12 mouse cellular contexts compared by ENCODE assay signal in genomic region chr14:77343662-77344340, GRCm38 (mm10).
DNase-seq lines count a peak whose midpoint lies in the region; ATAC-seq and TF ChIP-seq lines count a peak whose summit lies in the region.
"Had no signal": no experiment of that assay in that cellular context is flagged by ENCODE, and none has a peak within 500 bp of the region (broad histone marks: within the 10 kb centered on the region; RNA-seq: fewer than 3 reads in every experiment).

No protein-coding gene starts in this region.

- H3K4me1 ChIP-seq in hindbrain, embryonic 13.5 days (replicated peaks): no peaks in the 10 kb centered on the region
- no peaks in the 10 kb centered on the region for H3K4me1 ChIP-seq in hindbrain, embryonic 11.5 days (replicated peaks; ENCODE audit: control insufficient read depth, insufficient read depth, low read length)
- peaks cover 5% of the 10 kb centered on the region for H3K4me1 ChIP-seq in bone marrow macrophage, adult 2 months (ENCODE audit: control insufficient read depth, insufficient read depth, low read length)
- H3K4me1 ChIP-seq in midbrain, embryonic 16.5 days (ENCODE audit: control insufficient read depth, insufficient read depth, low read length): no peaks in the 10 kb centered on the region
- H3K4me1 ChIP-seq in forebrain, embryonic 16.5 days (replicated peaks; ENCODE audit: control insufficient read depth, insufficient read depth, low read length): no peaks in the 10 kb centered on the region; the same call in 1 of the 2 replicates
- H3K4me1 ChIP-seq: forebrain, embryonic 13.5 days had no signal

- H3K27me3 ChIP-seq in hindbrain, embryonic 13.5 days: no peaks in the 10 kb centered on the region
- no peaks in the 10 kb centered on the region for H3K27me3 ChIP-seq in hindbrain, embryonic 11.5 days (ENCODE audit: control insufficient read depth, insufficient read depth, low read length)
- no peaks in the 10 kb centered on the region for H3K27me3 ChIP-seq in midbrain, embryonic 16.5 days (ENCODE audit: control insufficient read depth, insufficient read depth, low read depth, low read length)
- no peaks in the 10 kb centered on the region for H3K27me3 ChIP-seq in forebrain, embryonic 16.5 days (replicated peaks; ENCODE audit: control insufficient read depth, insufficient read depth, low read length)
- H3K27me3 ChIP-seq: forebrain, embryonic 13.5 days; midbrain, embryonic 13.5 days had no signal

- no peak overlapping the region for H3K9ac ChIP-seq in hindbrain, embryonic 13.5 days
- H3K9ac ChIP-seq in hindbrain, embryonic 11.5 days (ENCODE audit: low read depth, low read length): no peak overlapping the region
- H3K9ac ChIP-seq in midbrain, embryonic 16.5 days (ENCODE audit: low read depth, low read length): no peak overlapping the region
- no peak overlapping the region for H3K9ac ChIP-seq in forebrain, embryonic 16.5 days (replicated peaks; ENCODE audit: low read depth, low read length)
- H3K9ac ChIP-seq: forebrain, embryonic 13.5 days; midbrain, embryonic 13.5 days had no signal

- WGBS in hindbrain, embryonic 13.5 days: 66% methylated on average over 11 of the region's 11 CpGs
- WGBS in hindbrain, embryonic 11.5 days: 76% methylated on average over 11 of the region's 11 CpGs
- WGBS in midbrain, embryonic 16.5 days: 70% methylated on average over 11 of the region's 11 CpGs
- 66% methylated on average over 11 of the region's 11 CpGs for WGBS in forebrain, embryonic 16.5 days

- no peak for DNase-seq in hindbrain, embryonic 11.5 days (ENCODE audit: low spot score)
- peak; percentile 42 to 53 for DNase-seq in heart, postnatal 10 days
- DNase-seq in lung, postnatal 25 days (ENCODE audit: low spot score): peak; percentile 27
- no peak for DNase-seq in adrenal gland, adult 2 months
- DNase-seq: cerebellum, adult 9-11 months; right cerebral cortex, postnatal 14 days had no signal

- no peak for TF ChIP-seq POLR2A in bone marrow macrophage, adult 2 months (IDR thresholded peaks at IDR 0.05; ENCODE audit: borderline replicate concordance, low read depth, low read length)

- H3K9me3 ChIP-seq in hindbrain, embryonic 13.5 days: no peaks in the 10 kb centered on the region
- no peaks in the 10 kb centered on the region for H3K9me3 ChIP-seq in hindbrain, embryonic 11.5 days (ENCODE audit: control insufficient read depth, low read length)
- no peaks in the 10 kb centered on the region for H3K9me3 ChIP-seq in midbrain, embryonic 16.5 days (replicated peaks; ENCODE audit: control insufficient read depth, low read length, poor library complexity, severe bottlenecking)
- no peaks in the 10 kb centered on the region for H3K9me3 ChIP-seq in forebrain, embryonic 16.5 days (ENCODE audit: control insufficient read depth, low read length)
- H3K9me3 ChIP-seq: forebrain, embryonic 13.5 days; midbrain, embryonic 13.5 days had no signal

- H3K36me3 ChIP-seq in hindbrain, embryonic 13.5 days: no peaks in the 10 kb centered on the region
- no peaks in the 10 kb centered on the region for H3K36me3 ChIP-seq in hindbrain, embryonic 11.5 days (ENCODE audit: control insufficient read depth, insufficient read depth, low read length)
- no peaks in the 10 kb centered on the region for H3K36me3 ChIP-seq in midbrain, embryonic 16.5 days (ENCODE audit: control insufficient read depth, insufficient read depth, low read length)
- H3K36me3 ChIP-seq in forebrain, embryonic 16.5 days (ENCODE audit: control insufficient read depth, insufficient read depth): no peaks in the 10 kb centered on the region
- H3K36me3 ChIP-seq: midbrain, embryonic 13.5 days had no signal

- no peak overlapping the region for H3K4me3 ChIP-seq in hindbrain, embryonic 13.5 days
- H3K4me3 ChIP-seq in hindbrain, embryonic 11.5 days (ENCODE audit: low read depth, low read length): no peak overlapping the region
- 0 out of 2 replicates have a peak overlapping the region, but pooled peaks have one; percentile 2 for H3K4me3 ChIP-seq in bone marrow macrophage, adult 2 months (ENCODE audit: insufficient read depth, low read length)
- no peak overlapping the region for H3K4me3 ChIP-seq in midbrain, embryonic 16.5 days (ENCODE audit: low read depth, low read length)
- no peak overlapping the region for H3K4me3 ChIP-seq in forebrain, embryonic 16.5 days (replicated peaks; ENCODE audit: low read length)
- H3K4me3 ChIP-seq: forebrain, embryonic 13.5 days; midbrain, embryonic 13.5 days had no signal

- no peak overlapping the region for H3K4me2 ChIP-seq in hindbrain, embryonic 13.5 days
- no peak overlapping the region for H3K4me2 ChIP-seq in hindbrain, embryonic 11.5 days (replicated peaks; ENCODE audit: low read depth, low read length)
- no peak overlapping the region for H3K4me2 ChIP-seq in midbrain, embryonic 16.5 days (ENCODE audit: low read length)
- no peak overlapping the region for H3K4me2 ChIP-seq in forebrain, embryonic 16.5 days (ENCODE audit: low read length)
- H3K4me2 ChIP-seq: forebrain, embryonic 13.5 days; midbrain, embryonic 13.5 days had no signal

- H3K27ac ChIP-seq in hindbrain, embryonic 13.5 days: 0 out of 2 replicates have a peak overlapping the region, but pooled peaks have one; percentile 18
- H3K27ac ChIP-seq in hindbrain, embryonic 11.5 days (ENCODE audit: low read depth, low read length): no peak overlapping the region
- H3K27ac ChIP-seq in bone marrow macrophage, adult 2 months (ENCODE audit: insufficient read depth, low read depth, low read length): peak overlapping the region; percentile 71
- no peak overlapping the region for H3K27ac ChIP-seq in midbrain, embryonic 16.5 days (ENCODE audit: low read length)
- H3K27ac ChIP-seq in forebrain, embryonic 16.5 days (ENCODE audit: low read length): no peak overlapping the region
- H3K27ac ChIP-seq: forebrain, embryonic 13.5 days; midbrain, embryonic 13.5 days had no signal

- TF ChIP-seq CTCF in bone marrow macrophage, adult 2 months (IDR thresholded peaks at IDR 0.05; ENCODE audit: low read depth, low read length): no peak

- ATAC-seq in hindbrain, embryonic 13.5 days (ENCODE audit: low FRiP score): no peak
- ATAC-seq in hindbrain, embryonic 11.5 days (ENCODE audit: low FRiP score): no peak
- ATAC-seq in midbrain, embryonic 16.5 days: no peak
- no peak for ATAC-seq in forebrain, embryonic 16.5 days
- ATAC-seq: forebrain, embryonic 13.5 days; midbrain, embryonic 13.5 days had no signal

- intact Hi-C loops in heart, postnatal 10 days (cut with DNase I): no loop called here

Comparison
In these comparisons a context has a peak if more than half of its experiments do, and no peak if none do; other contexts are left out.
1. H3K27ac ChIP-seq: peak in hindbrain, embryonic 13.5 days (single experiment) and bone marrow macrophage, adult 2 months (single experiment); none in hindbrain, embryonic 11.5 days (single experiment), midbrain, embryonic 16.5 days (single experiment) and forebrain, embryonic 16.5 days (single experiment).
2. DNase-seq: peak in heart, postnatal 10 days (2 of 2) and lung, postnatal 25 days (single experiment); none in hindbrain, embryonic 11.5 days (single experiment) and adrenal gland, adult 2 months (single experiment).